Mouse (Mus musculus) lung, embryonic 15.5 days (tissue): ENCODE data around the gene Krt8. TPM values are rescaled to one million over a fixed set of nuclear protein-coding genes. Genes with fewer than 3 reads are reported as not detected.

Experiments
- ATAC-seq: fragments of 200-750 bp; cut with Nextera tagmentation; 2 replicates; pipeline ENCODE4 v1.8.0; 2017; ENCODE audit warnings: moderate number of reproducible peaks, borderline replicate concordance; ENCODE audit not compliant: low FRiP score, low TSS enrichment; ENCODE audit errors: extremely low read depth
- H3K27ac ChIP-seq: fragments of 300-500 bp; sonication (generic); 2 replicates; pipeline ENCODE4 v1.5.1; 2015; ENCODE audit warnings: moderate library complexity, mild to moderate bottlenecking, inconsistent platforms
- H3K27me3 ChIP-seq: fragments of 300-500 bp; sonication (generic); 2 replicates; pipeline ENCODE4 v1.6.1; 2015; ENCODE audit warnings: inconsistent platforms
- H3K36me3 ChIP-seq: fragments of 300-500 bp; sonication (generic); 2 replicates; pipeline ENCODE4 v1.6.1; 2015; ENCODE audit warnings: inconsistent platforms
- H3K4me1 ChIP-seq: fragments of 300-500 bp; sonication (generic); 2 replicates; pipeline ENCODE4 v1.6.1; 2015; ENCODE audit warnings: inconsistent platforms
- H3K4me2 ChIP-seq: fragments of 300-500 bp; sonication (generic); 2 replicates; pipeline ENCODE4 v1.6.1; 2015; ENCODE audit warnings: inconsistent platforms, mild to moderate bottlenecking, moderate library complexity
- H3K4me3 ChIP-seq: fragments of 300-500 bp; sonication (generic); 2 replicates; pipeline ENCODE4 v1.5.1; 2015; ENCODE audit warnings: mild to moderate bottlenecking, inconsistent platforms
- H3K9ac ChIP-seq: fragments of 300-500 bp; sonication (generic); 2 replicates; pipeline ENCODE4 v1.6.1; 2015; ENCODE audit warnings: inconsistent platforms
- H3K9me3 ChIP-seq: fragments of 300-500 bp; sonication (generic); 2 replicates; pipeline ENCODE4 v1.6.1; 2016; ENCODE audit warnings: inconsistent platforms
- WGBS: fragments of 180-500 bp; shearing (Covaris S2); methylation state at CpG from one replicate; pipeline ENCODE4 v1.1.7; 2015; 5-methylcytosine and 5-hydroxymethylcytosine counted together
- polyA plus RNA-seq: library from polyadenylated mRNA; unstranded; fragments of >200 nt; fragmentation: Nextera tagmentation; extraction: Ambion mirVana; gene quantifications from 2 replicates; pipeline ENCODE4 v1.2.1, GENCODE M21; 2015

Gene Krt8
- polyA plus RNA-seq, result 307 and 345 TPM in 2 replicates

- H3K9ac ChIP-seq, result peak within 1 kb of the TSS; percentile 53
- peak; percentile 68; the same call in 1 of the 2 replicates for ATAC-seq
- WGBS, result 18% methylated on average over 11 of the region's 11 CpGs
- H3K36me3 ChIP-seq, result no peaks in the 10 kb centered on the region
- peak within 1 kb of the TSS; percentile 86 for H3K27ac ChIP-seq
- peak within 1 kb of the TSS; percentile 61 for H3K4me2 ChIP-seq
- H3K9me3 ChIP-seq, result no peaks in the 10 kb centered on the region
- peaks cover 38% of the 10 kb centered on the region for H3K4me1 ChIP-seq
- peak within 1 kb of the TSS; percentile 48 for H3K4me3 ChIP-seq
- H3K27me3 ChIP-seq, result peaks cover 44% of the 10 kb centered on the region
These were observed at the start of gene Krt8 for GRCm38 (mm10) chr15:102004189-102004588. Krt8 (minus strand) TSS chr15:102004482.

GRCm38 (mm10) chr15:102051920-102052683 is 47.8 kb upstream of the Krt8 start:
- ATAC-seq, result peak; percentile 69; the same call in 1 of the 2 replicates
- H3K27ac ChIP-seq, result peak overlapping the region; percentile 77
- no peaks in the 10 kb centered on the region for H3K27me3 ChIP-seq
- WGBS, result under 1% methylated on average over 27 of the region's 33 CpGs
- H3K36me3 ChIP-seq, result no peaks in the 10 kb centered on the region
- H3K9me3 ChIP-seq, result no peaks in the 10 kb centered on the region
- H3K4me2 ChIP-seq, result peak overlapping the region; percentile 84
- H3K4me1 ChIP-seq, result peaks cover 5% of the 10 kb centered on the region
- peak overlapping the region; percentile 40 for H3K9ac ChIP-seq
- peak overlapping the region; percentile 43 for H3K4me3 ChIP-seq

- no peaks in the 10 kb centered on the region for H3K27me3 ChIP-seq
- H3K27ac ChIP-seq, result no peak overlapping the region
- no peak for ATAC-seq
- H3K4me2 ChIP-seq, result no peak overlapping the region
- no peaks in the 10 kb centered on the region for H3K9me3 ChIP-seq
- peaks cover 5% of the 10 kb centered on the region for H3K4me1 ChIP-seq
- H3K4me3 ChIP-seq, result no peak overlapping the region
- H3K36me3 ChIP-seq, result no peaks in the 10 kb centered on the region
- H3K9ac ChIP-seq, result no peak overlapping the region
These were observed 45.6 kb upstream of the Krt8 start for GRCm38 (mm10) chr15:102049871-102050270.

- Histone ChIP-seq H3K9me3 (no peaks in the 10 kb centered on the region), H3K27ac (no peak overlapping the region), H3K4me1 (peaks cover 5% of the 10 kb centered on the region), H3K36me3 (no peaks in the 10 kb centered on the region), H3K27me3 (no peaks in the 10 kb centered on the region), H3K4me3 (no peak overlapping the region), H3K4me2 (no peak overlapping the region), H3K9ac (no peak overlapping the region)
- 80% methylated on average over 6 of the region's 6 CpGs for WGBS
- ATAC-seq, result no peak
These were observed 43.7 kb upstream of the Krt8 start for GRCm38 (mm10) chr15:102048006-102048405.

- H3K27ac ChIP-seq, result no peak overlapping the region
- peaks cover 7% of the 10 kb centered on the region; the same call in 1 of the 2 replicates for H3K4me1 ChIP-seq
- WGBS, result 74% methylated on average over 10 of the region's 10 CpGs
- no peaks in the 10 kb centered on the region for H3K36me3 ChIP-seq
- H3K4me3 ChIP-seq, result no peak overlapping the region
- no peaks in the 10 kb centered on the region for H3K9me3 ChIP-seq
- H3K4me2 ChIP-seq, result no peak overlapping the region
- no peak for ATAC-seq
- no peak overlapping the region for H3K9ac ChIP-seq
- H3K27me3 ChIP-seq, result 0 out of 2 replicates have a peak, but pooled peaks cover 3% of the 10 kb centered on the region
These were observed 41.4 kb upstream of the Krt8 start for GRCm38 (mm10) chr15:102045691-102046090.

GRCm38 (mm10) chr15:102044745-102045144 is 40.5 kb upstream of the Krt8 start:
- Histone ChIP-seq H3K36me3 (no peaks in the 10 kb centered on the region), H3K27ac (no peak overlapping the region), H3K9me3 (no peaks in the 10 kb centered on the region), H3K4me1 (peaks cover 12% of the 10 kb centered on the region), H3K4me3 (no peak overlapping the region), H3K27me3 (0 out of 2 replicates have a peak, but pooled peaks cover 3% of the 10 kb centered on the region), H3K4me2 (no peak overlapping the region), H3K9ac (no peak overlapping the region)
- WGBS, result 65% methylated on average over 3 of the region's 3 CpGs
- no peak for ATAC-seq

- H3K36me3 ChIP-seq, result no peaks in the 10 kb centered on the region
- no peaks in the 10 kb centered on the region for H3K9me3 ChIP-seq
- no peak overlapping the region for H3K4me3 ChIP-seq
- peak overlapping the region; percentile 31; the same call in 1 of the 2 replicates for H3K4me2 ChIP-seq
- no peak overlapping the region for H3K9ac ChIP-seq
- WGBS, result 31% methylated on average over 7 of the region's 7 CpGs
- 0 out of 2 replicates have a peak overlapping the region, but pooled peaks have one; percentile 15 for H3K27ac ChIP-seq
- no peak for ATAC-seq
- H3K27me3 ChIP-seq, result 0 out of 2 replicates have a peak, but pooled peaks cover 3% of the 10 kb centered on the region
- peaks cover 12% of the 10 kb centered on the region for H3K4me1 ChIP-seq
These were observed 37.7 kb upstream of the Krt8 start for GRCm38 (mm10) chr15:102041951-102042350.

- Histone ChIP-seq H3K4me2 (no peak overlapping the region), H3K4me3 (no peak overlapping the region), H3K9me3 (no peaks in the 10 kb centered on the region), H3K9ac (no peak overlapping the region), H3K4me1 (peaks cover 12% of the 10 kb centered on the region), H3K27me3 (0 out of 2 replicates have a peak, but pooled peaks cover 3% of the 10 kb centered on the region), H3K27ac (no peak overlapping the region), H3K36me3 (no peaks in the 10 kb centered on the region)
- 46% methylated on average over 4 of the region's 4 CpGs for WGBS
- ATAC-seq, result no peak
These were observed 36.0 kb upstream of the Krt8 start for GRCm38 (mm10) chr15:102040277-102040676.

GRCm38 (mm10) chr15:102034121-102035053 is 30.1 kb upstream of the Krt8 start:
- 0 out of 2 replicates have a peak, but pooled peaks cover 3% of the 10 kb centered on the region for H3K36me3 ChIP-seq
- no peaks in the 10 kb centered on the region for H3K27me3 ChIP-seq
- H3K4me3 ChIP-seq, result no peak overlapping the region
- no peak for ATAC-seq
- H3K4me1 ChIP-seq, result no peaks in the 10 kb centered on the region; the same call in 1 of the 2 replicates
- no peak overlapping the region for H3K27ac ChIP-seq
- WGBS, result 53% methylated on average over 16 of the region's 16 CpGs
- H3K9me3 ChIP-seq, result no peaks in the 10 kb centered on the region
- no peak overlapping the region for H3K4me2 ChIP-seq
- no peak overlapping the region for H3K9ac ChIP-seq

- 2% methylated on average over 28 of the region's 28 CpGs for WGBS
- Histone ChIP-seq H3K9me3 (no peaks in the 10 kb centered on the region), H3K4me2 (peak within 1 kb of the TSS; percentile 52), H3K27ac (peak within 1 kb of the TSS; percentile 92), H3K36me3 (0 out of 2 replicates have a peak, but pooled peaks cover 3% of the 10 kb centered on the region), H3K27me3 (peaks cover 20% of the 10 kb centered on the region), H3K4me1 (peaks cover 46% of the 10 kb centered on the region), H3K4me3 (peak within 1 kb of the TSS; percentile 50), H3K9ac (peak within 1 kb of the TSS; percentile 57)
- ATAC-seq, result no peak
These were observed 23.8 kb upstream of the Krt8 start, which contains the start of gene Krt18 for GRCm38 (mm10) chr15:102028040-102028439. Krt18 (plus strand) TSS chr15:102028180.

GRCm38 (mm10) chr15:102026430-102026829 is 22.1 kb upstream of the Krt8 start:
- H3K27ac ChIP-seq, result peak overlapping the region; percentile 92; the same call in 1 of the 2 replicates
- no peaks in the 10 kb centered on the region for H3K9me3 ChIP-seq
- H3K36me3 ChIP-seq, result 0 out of 2 replicates have a peak, but pooled peaks cover 3% of the 10 kb centered on the region
- H3K27me3 ChIP-seq, result peaks cover 20% of the 10 kb centered on the region
- peaks cover 50% of the 10 kb centered on the region for H3K4me1 ChIP-seq
- no peak overlapping the region for H3K9ac ChIP-seq
- no peak overlapping the region for H3K4me3 ChIP-seq
- H3K4me2 ChIP-seq, result peak overlapping the region; percentile 8; the same call in 1 of the 2 replicates
- ATAC-seq, result no peak
- 13% methylated on average over 12 of the region's 12 CpGs for WGBS
